Mouse (Mus musculus) ovary, postnatal 14 days (tissue): ENCODE measurements around the gene Hcn2.
A peak's percentile ranks its signal among the peaks of the same experiment; 100 is the strongest.

Source experiments
- DNase-seq: peaks from one replicate; pipeline ENCODE4 v3.0.0; 2022; ENCODE audit warnings: low spot score

Gene Hcn2

DNA sequence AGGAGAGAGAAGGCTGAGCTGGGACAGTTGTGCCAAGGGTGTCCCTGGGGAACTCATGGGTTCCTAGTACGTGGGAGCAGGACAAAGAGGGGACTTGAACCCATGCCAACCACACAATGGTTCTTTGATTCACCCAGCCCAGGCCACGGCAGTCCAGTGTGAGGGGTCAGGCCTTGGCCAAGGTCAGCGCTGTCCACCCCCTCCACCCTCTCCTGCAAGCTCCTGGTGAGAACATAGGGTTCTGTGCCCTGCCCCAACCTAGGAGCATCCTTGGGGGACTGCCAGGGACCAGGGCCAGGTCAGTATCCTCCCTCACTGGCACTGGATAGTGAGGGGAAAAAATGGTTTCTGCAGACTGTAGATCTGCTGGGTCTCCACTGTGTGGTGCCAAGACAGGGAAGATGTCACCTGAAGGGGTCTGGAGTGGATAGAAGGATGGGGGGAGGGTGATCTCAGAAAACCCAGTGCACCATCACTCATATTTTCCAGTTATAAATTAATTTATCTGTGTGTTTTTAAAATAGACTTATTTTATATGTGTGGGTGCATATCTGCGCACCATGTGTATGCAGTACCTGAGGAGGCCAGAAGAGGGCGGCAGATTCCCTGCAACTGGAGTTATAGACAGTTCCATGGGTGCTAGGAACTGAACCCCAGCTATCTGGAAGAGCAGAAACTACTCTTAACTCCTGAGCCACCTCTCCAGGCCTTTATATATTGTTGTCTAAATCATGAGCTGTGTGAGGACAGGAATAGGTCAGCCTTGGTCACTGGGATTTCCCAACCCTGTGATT, 58.2 kb downstream of the Hcn2 start:
- DNase-seq, result no peak

DNA sequence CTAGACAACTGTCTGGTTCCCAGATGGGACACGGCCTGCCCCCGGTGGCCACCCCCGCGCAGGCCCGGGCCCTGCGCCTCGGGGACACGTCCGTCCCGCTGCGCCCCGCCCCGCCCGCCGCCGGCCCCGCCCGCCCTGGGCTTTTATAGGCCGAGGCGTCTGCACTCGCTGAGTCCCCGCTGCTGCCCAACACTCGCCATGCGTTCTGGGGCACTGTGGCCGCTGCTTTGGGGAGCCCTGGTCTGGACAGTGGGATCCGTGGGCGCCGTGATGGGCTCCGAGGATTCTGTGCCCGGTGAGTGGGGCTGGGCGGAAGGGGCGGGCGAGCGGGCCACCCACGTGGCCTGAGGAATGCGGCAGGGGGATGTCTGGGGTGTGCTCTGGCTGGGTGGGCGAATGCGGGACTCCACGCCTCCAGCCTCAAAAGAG, 60.7 kb downstream of the Hcn2 start, which contains the start of gene Fstl3:
Fstl3 (plus strand) TSS at position 170 of the 429 bp plus-strand sequence.
- DNase-seq, result no peak

DNA sequence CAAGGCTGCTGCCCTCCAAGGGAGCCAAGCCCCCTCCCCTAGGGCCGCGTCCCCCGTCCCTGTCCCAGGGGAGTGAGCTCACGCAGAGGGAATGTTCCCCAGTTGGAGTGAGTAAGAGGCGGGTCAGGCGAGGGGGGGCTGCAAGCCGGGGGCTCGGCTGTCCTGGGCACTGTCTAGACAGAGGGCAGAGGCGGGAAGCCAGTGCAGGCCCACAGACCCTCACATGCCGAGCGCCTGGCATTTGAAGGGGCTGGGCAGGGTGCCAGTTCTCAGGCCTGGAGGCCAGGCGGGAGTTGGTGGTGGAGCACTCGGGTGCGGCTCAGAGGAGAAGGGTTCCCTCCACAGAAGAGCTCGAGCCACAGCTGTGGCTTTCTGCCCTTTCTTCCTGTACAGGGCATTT, 61.6 kb downstream of the Hcn2 start:
- peak; percentile 38 for DNase-seq

DNA sequence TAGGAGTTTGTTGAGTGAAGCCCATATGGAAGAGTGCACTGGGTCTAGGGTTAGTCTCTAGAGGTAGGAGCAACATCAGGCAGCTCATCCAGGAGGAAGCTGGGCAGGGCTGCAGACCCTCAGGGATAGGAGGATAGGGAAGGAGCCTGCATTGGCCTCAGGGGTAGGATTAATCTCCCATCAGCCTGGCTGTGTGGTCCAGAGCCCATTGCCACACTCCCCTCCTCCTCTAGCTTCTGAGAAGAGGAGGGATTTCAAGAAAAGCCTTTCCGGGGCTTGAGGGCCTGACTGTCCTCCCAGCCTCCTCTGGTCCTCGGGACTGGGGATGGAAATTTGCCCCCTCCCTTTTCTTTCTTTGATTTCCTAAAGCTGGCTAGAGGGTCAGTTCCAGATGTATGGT, 62.8 kb downstream of the Hcn2 start:
- no peak for DNase-seq

DNA sequence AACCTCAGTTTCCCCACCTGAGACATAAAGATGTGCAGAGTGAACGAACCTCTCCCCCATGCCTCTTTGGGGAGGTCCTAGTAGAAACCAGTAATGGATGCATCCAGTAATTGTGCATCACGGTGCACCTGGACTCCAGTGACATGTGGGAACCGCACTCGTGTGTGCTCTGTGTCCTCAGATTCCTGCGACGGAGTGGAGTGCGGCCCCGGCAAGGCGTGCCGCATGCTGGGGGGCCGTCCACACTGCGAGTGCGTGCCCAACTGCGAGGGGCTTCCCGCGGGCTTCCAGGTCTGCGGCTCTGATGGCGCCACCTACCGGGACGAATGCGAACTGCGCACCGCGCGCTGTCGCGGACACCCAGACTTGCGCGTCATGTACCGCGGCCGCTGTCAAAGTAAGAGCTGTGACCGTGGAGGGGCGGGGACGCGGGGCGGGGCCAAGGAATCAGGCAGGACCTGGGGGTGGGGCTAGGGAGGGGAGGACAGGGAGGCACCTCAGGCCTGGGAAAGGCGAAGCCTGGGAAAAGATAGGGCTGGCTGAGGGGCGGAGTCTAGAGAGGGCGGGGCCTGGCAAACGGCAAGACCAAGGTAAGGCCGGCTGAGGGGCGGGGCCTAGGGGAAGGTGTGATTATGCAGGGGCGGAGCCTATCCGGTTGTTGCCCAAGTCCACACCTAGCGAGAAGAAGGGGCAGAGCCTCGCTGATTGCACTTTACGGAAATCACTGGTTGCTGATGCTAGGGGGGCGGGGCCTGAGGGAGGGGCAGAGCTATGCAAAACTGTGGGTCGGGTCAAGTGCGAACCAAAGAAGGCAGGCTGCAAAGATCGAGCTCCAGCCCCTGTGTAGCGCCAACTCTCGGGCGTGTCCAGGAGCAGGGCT, 63.6 kb downstream of the Hcn2 start:
- DNase-seq, result peak; percentile 93

DNA sequence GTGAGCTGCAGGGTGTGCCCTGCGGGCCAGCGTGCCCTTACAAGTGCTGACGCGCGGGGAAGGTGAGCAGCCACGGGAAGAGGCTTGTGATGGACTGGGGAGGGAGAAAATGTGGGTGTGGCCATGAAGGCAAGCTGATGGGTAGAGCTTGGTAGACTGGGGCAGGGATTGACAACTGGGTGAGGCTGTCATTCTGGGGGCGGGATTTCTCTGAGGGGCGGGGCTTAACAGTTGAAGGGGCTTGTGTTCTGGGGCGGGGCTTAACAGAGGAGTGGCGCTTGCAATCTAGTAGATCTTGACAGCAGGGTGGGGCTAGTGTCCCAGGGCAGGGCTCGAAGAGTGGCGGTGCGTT, 64.2 kb downstream of the Hcn2 start:
- DNase-seq, result no peak

DNA sequence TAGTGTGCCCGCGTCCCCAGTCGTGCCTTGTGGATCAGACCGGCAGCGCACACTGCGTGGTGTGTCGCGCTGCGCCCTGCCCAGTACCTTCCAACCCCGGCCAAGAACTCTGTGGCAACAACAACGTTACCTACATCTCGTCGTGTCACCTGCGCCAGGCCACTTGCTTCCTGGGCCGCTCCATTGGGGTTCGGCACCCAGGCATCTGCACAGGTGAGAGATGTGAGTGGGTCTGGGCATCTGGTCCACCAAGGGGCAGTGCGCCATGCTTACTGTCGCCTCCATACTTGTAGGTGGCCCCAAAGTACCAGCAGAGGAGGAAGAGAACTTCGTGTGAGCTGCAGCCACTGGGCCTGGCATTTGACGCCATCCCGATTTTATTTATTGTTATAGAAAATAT, 64.7 kb downstream of the Hcn2 start:
- no peak for DNase-seq

DNA sequence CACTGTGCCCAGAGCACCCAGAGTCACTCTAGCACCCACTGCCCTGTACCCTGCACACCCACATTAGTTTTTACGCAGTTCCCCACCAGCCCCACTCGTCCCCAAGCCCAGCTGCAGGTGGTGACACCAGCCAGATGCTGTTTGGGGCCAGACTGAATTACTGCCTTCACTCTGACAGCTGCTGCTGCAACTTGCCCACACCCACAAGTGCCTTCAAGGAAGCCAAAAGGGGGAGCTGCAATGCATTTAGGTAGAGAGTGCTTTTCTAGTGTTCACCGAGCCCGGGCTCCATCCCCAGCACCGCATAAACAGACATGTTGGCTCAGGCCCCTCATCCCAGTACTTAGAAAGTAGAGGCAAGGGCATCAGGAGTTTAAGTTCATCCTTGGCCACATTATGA, 65.5 kb downstream of the Hcn2 start:
- DNase-seq, result no peak

DNA sequence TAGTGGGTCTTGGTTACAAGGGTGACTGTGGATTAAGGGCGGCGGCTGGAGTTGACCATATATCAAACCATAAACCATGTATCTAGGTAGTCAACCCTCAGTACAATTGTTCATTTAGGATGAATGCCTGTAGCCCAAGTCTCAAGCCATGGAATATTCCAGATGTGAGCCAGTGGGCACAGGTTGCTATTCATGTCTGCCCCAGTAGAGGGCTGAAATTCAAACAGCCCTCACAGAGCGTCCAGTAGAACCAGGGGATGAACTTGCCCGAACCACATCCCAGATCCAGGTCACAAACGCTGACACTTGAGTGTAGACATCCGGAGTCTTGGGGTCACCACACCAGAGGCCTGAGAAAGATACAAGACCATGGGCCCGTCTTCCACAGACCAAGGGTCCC, 66.6 kb downstream of the Hcn2 start:
- DNase-seq, result no peak

DNA sequence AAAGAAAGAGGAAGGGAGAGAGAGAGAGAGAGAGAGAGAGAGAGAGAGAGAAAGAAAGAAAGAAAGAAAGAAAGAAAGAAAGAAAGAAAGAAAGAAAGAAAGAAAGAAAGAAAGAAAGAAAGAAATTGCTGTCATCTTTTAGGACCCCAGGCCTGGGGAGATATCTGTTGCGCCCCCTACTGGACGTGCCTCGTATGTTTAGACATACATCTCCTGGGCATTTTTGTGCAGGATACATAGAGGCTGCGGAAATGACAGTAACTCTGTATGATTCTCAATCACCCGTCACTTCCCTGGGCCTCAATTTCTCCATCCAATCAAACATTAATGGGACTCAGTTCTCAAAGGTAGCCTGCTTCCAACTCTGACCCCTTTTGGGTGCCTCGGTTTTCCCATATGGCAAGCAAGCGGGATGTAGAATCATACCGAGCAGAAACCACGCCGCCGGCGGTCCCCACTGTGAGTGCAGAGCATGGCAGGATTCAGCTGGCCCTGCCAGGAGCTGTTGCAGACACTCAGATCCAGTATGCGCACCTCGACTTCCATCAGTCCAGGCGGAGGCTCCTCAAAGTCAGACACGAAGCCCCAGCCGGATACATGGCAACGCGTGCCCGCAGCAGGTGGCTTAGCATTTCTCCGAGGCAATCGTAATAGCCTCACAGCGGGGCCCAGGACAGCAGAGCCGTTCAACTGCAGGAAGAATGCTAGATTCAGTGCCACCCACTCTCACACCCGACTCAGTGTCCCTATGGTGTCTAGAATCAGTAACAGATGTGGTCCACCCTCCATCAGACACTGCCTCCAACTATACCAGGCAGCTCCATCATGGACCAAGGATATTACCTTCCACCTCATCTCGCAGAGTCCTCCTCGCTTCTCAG, 67.7 kb downstream of the Hcn2 start:
- DNase-seq, result no peak
